9 mouse cellular contexts compared by ENCODE assay signal in the genomic region with DNA sequence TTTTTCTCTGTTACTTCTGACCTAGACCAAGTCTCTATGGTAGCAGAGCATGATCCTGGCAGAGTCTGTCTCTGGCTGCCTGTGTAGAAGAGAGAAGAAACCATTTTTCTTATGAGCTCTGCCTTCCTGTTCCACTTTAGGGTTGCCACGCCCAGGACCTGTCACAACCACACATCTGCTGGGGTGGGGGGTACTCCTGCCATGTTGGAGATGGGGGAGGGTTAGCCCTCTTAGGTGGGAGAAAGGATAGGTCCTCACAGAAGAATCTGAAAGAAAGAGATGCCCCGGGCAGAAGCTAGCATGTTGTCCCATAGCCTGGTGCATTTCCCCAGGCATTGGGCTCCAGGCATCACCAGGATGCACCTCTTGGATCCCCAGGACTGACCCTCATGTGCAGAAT. TPM values are rescaled to one million over a fixed set of nuclear protein-coding genes. Genes with fewer than 3 reads are reported as not detected.
DNase-seq lines count a peak whose midpoint lies in the region; ATAC-seq lines count a peak whose summit lies in the region.
"Had no signal": no experiment of that assay in that cellular context is flagged by ENCODE, and none has a peak within 500 bp of the region (broad histone marks: within the 10 kb centered on the region; RNA-seq: fewer than 3 reads in every experiment).

No protein-coding gene starts in this region.

- WGBS in heart, embryonic 10.5 days = 61% methylated on average over 2 of the region's 2 CpGs
- 77% methylated on average over 2 of the region's 2 CpGs for WGBS in intestine, embryonic 16.5 days

- H3K9me3 ChIP-seq in heart, embryonic 10.5 days = no peaks in the 10 kb centered on the region
- no peaks in the 10 kb centered on the region for H3K9me3 ChIP-seq in intestine, embryonic 16.5 days (ENCODE audit: control insufficient read depth, low read length)

- no peak for ATAC-seq in intestine, embryonic 16.5 days

- H3K36me3 ChIP-seq in heart, embryonic 10.5 days = 0 out of 2 replicates have a peak, but pooled peaks cover 4% of the 10 kb centered on the region
- no peaks in the 10 kb centered on the region for H3K36me3 ChIP-seq in intestine, embryonic 16.5 days (ENCODE audit: control insufficient read depth, insufficient read depth, low read length)

- 0 out of 2 replicates have a peak overlapping the region, but pooled peaks have one; percentile 5 for H3K4me2 ChIP-seq in intestine, embryonic 16.5 days (ENCODE audit: low read depth, low read length)

- H3K4me1 ChIP-seq in heart, embryonic 10.5 days = peaks cover 85% of the 10 kb centered on the region
- peaks cover 50% of the 10 kb centered on the region for H3K4me1 ChIP-seq in intestine, embryonic 16.5 days (ENCODE audit: control insufficient read depth, insufficient read depth, low read length)

- peak overlapping the region; percentile 9 for H3K9ac ChIP-seq in intestine, embryonic 16.5 days (ENCODE audit: low read depth, low read length)

- H3K4me3 ChIP-seq in heart, embryonic 10.5 days = peak overlapping the region; percentile 35
- H3K4me3 ChIP-seq in intestine, embryonic 16.5 days (ENCODE audit: low read length) = no peak overlapping the region
- H3K4me3 ChIP-seq: layer of hippocampus, adult 2 months had no signal

- no peak for DNase-seq in heart, embryonic 10.5 days (ENCODE audit: low spot score)
- no peak for DNase-seq in heart, adult 9 months (ENCODE audit: low spot score in 2 of 2)
- peak; percentile 40 to 41 for DNase-seq in spleen, postnatal 10 days (ENCODE audit: low spot score in 2 of 2)
- DNase-seq in spleen, adult 12 weeks (ENCODE audit: low spot score) = no peak
- DNase-seq in naive thymus-derived CD4-positive, alpha-beta T cell, adult 2 months (ENCODE audit: low read depth) = peak; percentile 20
- DNase-seq in cerebellum, adult 18-20 months = no peak
- no peak for DNase-seq in layer of hippocampus, adult 9-11 months

- peaks cover 14% of the 10 kb centered on the region; the same call in 1 of the 2 replicates for H3K27me3 ChIP-seq in heart, embryonic 10.5 days (ENCODE audit: insufficient read depth, poor library complexity, severe bottlenecking)
- no peaks in the 10 kb centered on the region for H3K27me3 ChIP-seq in intestine, embryonic 16.5 days (replicated peaks; ENCODE audit: control insufficient read depth, insufficient read depth, low read length)

- H3K27ac ChIP-seq in heart, embryonic 10.5 days = peak overlapping the region; percentile 77
- no peak overlapping the region for H3K27ac ChIP-seq in intestine, embryonic 16.5 days (ENCODE audit: low read length)
- H3K27ac ChIP-seq: layer of hippocampus, adult 2 months had no signal

RNA-seq across cellular contexts. Expression of a gene that starts 5.6 kb away (rescaled TPM):
- 16.6 and 20.7 TPM in 2 replicates for polyA plus RNA-seq in heart, embryonic 10.5 days (2016; fragmentation: Nextera tagmentation; extraction: Ambion mirVana)
- polyA plus RNA-seq in intestine, embryonic 16.5 days (2015; fragmentation: Nextera tagmentation; extraction: Ambion mirVana) = 16.9 and 17.8 TPM in 2 replicates

Comparison
In these comparisons a context has a peak if more than half of its experiments do, and no peak if none do; other contexts are left out.
1. DNase-seq: peak in spleen, postnatal 10 days (2 of 2) and naive thymus-derived CD4-positive, alpha-beta T cell, adult 2 months (single experiment); none in heart, embryonic 10.5 days (single experiment), heart, adult 9 months (0 of 2), spleen, adult 12 weeks (single experiment), cerebellum, adult 18-20 months (0 of 2) and layer of hippocampus, adult 9-11 months (single experiment).